Mouse (Mus musculus): ENCODE measurements at regions not wholly inside any gene's neighbourhood (a gene's known extent, or its start where the extent isn't known, plus 50 kb on each side); places are given as distances from the start of the nearest gene placed in this dataset.

- Histone ChIP-seq H3K27me3 (ENCODE audit: control insufficient read depth, insufficient read depth, low read length) (no peaks in the 10 kb centered on the region), H3K4me3 (ENCODE audit: control insufficient read depth, low read depth, low read length) (no peak overlapping the region), H3K27ac (ENCODE audit: control insufficient read depth, insufficient read depth, low read depth, low read length) (no peak overlapping the region), H3K4me1 (ENCODE audit: control insufficient read depth, insufficient read depth, low read length) (no peaks in the 10 kb centered on the region; the same call in 1 of the 2 replicates), H3K36me3 (ENCODE audit: control insufficient read depth, insufficient read depth, low read length) (no peaks in the 10 kb centered on the region)
- TF ChIP-seq POLR2A (IDR thresholded peaks at IDR 0.05; ENCODE audit: control insufficient read depth, low read depth, low read length) (no peak), CTCF (IDR thresholded peaks at IDR 0.05; ENCODE audit: control insufficient read depth, insufficient read depth, insufficient replicate concordance, low read depth, low read length) (peak; percentile 63; the same call in 1 of the 2 replicates)
These were observed 308.6 kb downstream of the Matn1 start for GRCm38 (mm10) chr4:131252602-131253442.

GRCm38 (mm10) chr4:131253443-131253817 is 309.2 kb downstream of the Matn1 start:
- Histone ChIP-seq H3K4me3 (ENCODE audit: control insufficient read depth, low read depth, low read length) (no peak overlapping the region), H3K27me3 (ENCODE audit: control insufficient read depth, insufficient read depth, low read length) (no peaks in the 10 kb centered on the region), H3K4me1 (ENCODE audit: control insufficient read depth, insufficient read depth, low read length) (no peaks in the 10 kb centered on the region; the same call in 1 of the 2 replicates), H3K36me3 (ENCODE audit: control insufficient read depth, insufficient read depth, low read length) (no peaks in the 10 kb centered on the region), H3K27ac (ENCODE audit: control insufficient read depth, insufficient read depth, low read depth, low read length) (no peak overlapping the region)
- TF ChIP-seq CTCF (IDR thresholded peaks at IDR 0.05; ENCODE audit: control insufficient read depth, insufficient read depth, insufficient replicate concordance, low read depth, low read length) (no peak), POLR2A (IDR thresholded peaks at IDR 0.05; ENCODE audit: control insufficient read depth, low read depth, low read length) (no peak)

DNA sequence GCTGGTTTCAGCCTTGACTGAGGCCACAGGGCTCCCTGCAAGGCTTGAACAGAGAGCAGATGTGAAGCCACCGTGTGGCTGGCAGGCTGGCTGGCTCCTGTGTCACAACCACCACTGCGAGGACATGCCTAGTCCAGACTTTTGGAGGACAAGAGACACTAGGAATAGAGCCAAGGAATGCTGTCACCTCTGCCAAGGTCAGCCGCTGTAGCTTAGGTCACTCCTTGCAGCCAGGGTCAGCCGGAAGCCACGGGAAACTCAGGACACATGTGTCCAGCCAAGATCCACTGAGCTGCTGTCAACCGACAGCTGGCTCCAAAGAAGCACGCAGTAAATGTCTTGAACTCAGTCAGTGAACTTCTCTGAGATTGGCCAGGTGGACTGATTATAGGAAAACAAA is 310.1 kb downstream of the Matn1 start:
- Histone ChIP-seq H3K27me3 (ENCODE audit: control insufficient read depth, insufficient read depth, low read length) (no peaks in the 10 kb centered on the region), H3K4me1 (ENCODE audit: control insufficient read depth, insufficient read depth, low read length) (no peaks in the 10 kb centered on the region; the same call in 1 of the 2 replicates), H3K27ac (ENCODE audit: control insufficient read depth, insufficient read depth, low read depth, low read length) (no peak overlapping the region), H3K36me3 (ENCODE audit: control insufficient read depth, insufficient read depth, low read length) (no peaks in the 10 kb centered on the region), H3K4me3 (ENCODE audit: control insufficient read depth, low read depth, low read length) (no peak overlapping the region)
- TF ChIP-seq POLR2A (IDR thresholded peaks at IDR 0.05; ENCODE audit: control insufficient read depth, low read depth, low read length) = no peak
- no peak for TF ChIP-seq CTCF (IDR thresholded peaks at IDR 0.05; ENCODE audit: control insufficient read depth, insufficient read depth, insufficient replicate concordance, low read depth, low read length)

- TF ChIP-seq POLR2A (IDR thresholded peaks at IDR 0.05; ENCODE audit: control insufficient read depth, low read depth, low read length) (no peak), CTCF (IDR thresholded peaks at IDR 0.05; ENCODE audit: control insufficient read depth, insufficient read depth, insufficient replicate concordance, low read depth, low read length) (peak; percentile 22; the same call in 1 of the 2 replicates)
- H3K27ac ChIP-seq (ENCODE audit: control insufficient read depth, insufficient read depth, low read depth, low read length) = no peak overlapping the region
- no peaks in the 10 kb centered on the region for H3K27me3 ChIP-seq (ENCODE audit: control insufficient read depth, insufficient read depth, low read length)
- no peaks in the 10 kb centered on the region for H3K36me3 ChIP-seq (ENCODE audit: control insufficient read depth, insufficient read depth, low read length)
- H3K4me1 ChIP-seq (ENCODE audit: control insufficient read depth, insufficient read depth, low read length) = no peaks in the 10 kb centered on the region; the same call in 1 of the 2 replicates
- no peak overlapping the region for H3K4me3 ChIP-seq (ENCODE audit: control insufficient read depth, low read depth, low read length)
These were observed 310.5 kb downstream of the Matn1 start for GRCm38 (mm10) chr4:131254691-131255090.

DNA sequence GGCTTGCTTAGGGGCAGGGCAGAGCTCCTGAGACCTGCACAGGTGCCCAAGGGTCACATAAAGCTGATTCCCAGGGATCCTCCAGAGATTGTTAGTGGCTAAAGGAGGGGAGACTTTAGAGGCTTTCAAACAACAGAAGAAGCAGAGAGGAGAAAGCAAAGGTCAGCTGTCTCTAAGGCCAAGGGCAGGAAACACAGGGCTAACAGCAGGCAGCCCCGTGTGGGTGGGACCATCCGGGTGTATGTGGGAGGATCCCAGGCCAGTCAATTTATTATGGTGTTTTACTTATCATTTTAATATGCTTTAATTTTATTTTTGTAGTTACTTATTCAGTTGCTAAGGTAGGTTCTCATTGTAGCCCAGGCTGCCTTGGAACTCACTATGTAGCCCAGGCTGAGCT is 317.1 kb downstream of the Matn1 start:
- TF ChIP-seq CTCF (IDR thresholded peaks at IDR 0.05; ENCODE audit: control insufficient read depth, insufficient read depth, insufficient replicate concordance, low read depth, low read length) (no peak), POLR2A (IDR thresholded peaks at IDR 0.05; ENCODE audit: control insufficient read depth, low read depth, low read length) (no peak)
- H3K4me1 ChIP-seq (ENCODE audit: control insufficient read depth, insufficient read depth, low read length) = peaks cover 5% of the 10 kb centered on the region
- no peak overlapping the region for H3K27ac ChIP-seq (ENCODE audit: control insufficient read depth, insufficient read depth, low read depth, low read length)
- no peak overlapping the region for H3K4me3 ChIP-seq (ENCODE audit: control insufficient read depth, low read depth, low read length)
- H3K27me3 ChIP-seq (ENCODE audit: control insufficient read depth, insufficient read depth, low read length) = no peaks in the 10 kb centered on the region
- no peaks in the 10 kb centered on the region for H3K36me3 ChIP-seq (ENCODE audit: control insufficient read depth, insufficient read depth, low read length)

- no peak for TF ChIP-seq POLR2A (IDR thresholded peaks at IDR 0.05; ENCODE audit: control insufficient read depth, low read depth, low read length)
- no peak for TF ChIP-seq CTCF (IDR thresholded peaks at IDR 0.05; ENCODE audit: control insufficient read depth, insufficient read depth, insufficient replicate concordance, low read depth, low read length)
- Histone ChIP-seq H3K4me1 (ENCODE audit: control insufficient read depth, insufficient read depth, low read length) (peaks cover 8% of the 10 kb centered on the region), H3K27ac (ENCODE audit: control insufficient read depth, insufficient read depth, low read depth, low read length) (no peak overlapping the region), H3K4me3 (ENCODE audit: control insufficient read depth, low read depth, low read length) (no peak overlapping the region), H3K36me3 (ENCODE audit: control insufficient read depth, insufficient read depth, low read length) (no peaks in the 10 kb centered on the region), H3K27me3 (ENCODE audit: control insufficient read depth, insufficient read depth, low read length) (no peaks in the 10 kb centered on the region)
These were observed 318.7 kb downstream of the Matn1 start for GRCm38 (mm10) chr4:131262909-131263308.

- no peaks in the 10 kb centered on the region for H3K36me3 ChIP-seq (ENCODE audit: control insufficient read depth, insufficient read depth, low read length)
- H3K27ac ChIP-seq (ENCODE audit: control insufficient read depth, insufficient read depth, low read depth, low read length) = no peak overlapping the region
- H3K4me3 ChIP-seq (ENCODE audit: control insufficient read depth, low read depth, low read length) = no peak overlapping the region
- peaks cover 8% of the 10 kb centered on the region for H3K4me1 ChIP-seq (ENCODE audit: control insufficient read depth, insufficient read depth, low read length)
- TF ChIP-seq POLR2A (IDR thresholded peaks at IDR 0.05; ENCODE audit: control insufficient read depth, low read depth, low read length) (no peak), CTCF (IDR thresholded peaks at IDR 0.05; ENCODE audit: control insufficient read depth, insufficient read depth, insufficient replicate concordance, low read depth, low read length) (no peak)
- no peaks in the 10 kb centered on the region for H3K27me3 ChIP-seq (ENCODE audit: control insufficient read depth, insufficient read depth, low read length)
These were observed 322.6 kb downstream of the Matn1 start for GRCm38 (mm10) chr4:131266764-131267163.

All from testis, adult 2 months (tissue).